Mouse (Mus musculus): ENCODE measurements at regions not wholly inside any gene's neighbourhood (a gene's known extent, or its start where the extent isn't known, plus 50 kb on each side); places are given as distances from the start of the nearest gene placed in this dataset.

- H3K4me3 ChIP-seq (ENCODE audit: control insufficient read depth in 1 of 2, insufficient read depth in 1 of 2, low read depth in 2 of 2, low read length in 2 of 2), result peak overlapping the region; percentile 73 to 95
- peaks cover 0 to 5% of the 10 kb centered on the region in 2 experiments; a peak in 2 of 4 replicates for H3K36me3 ChIP-seq (ENCODE audit: control insufficient read depth in 1 of 2, insufficient read depth in 2 of 2, low read length in 2 of 2)
- H3K79me2 ChIP-seq (ENCODE audit: control insufficient read depth, insufficient read depth, low read length, poor library complexity), result peaks cover 2% of the 10 kb centered on the region; the same call in 1 of the 2 replicates
- H3K27me3 ChIP-seq (ENCODE audit: control insufficient read depth in 1 of 2, insufficient read depth in 2 of 2, low read length in 2 of 2), result no peaks in the 10 kb centered on the region
- no peaks in the 10 kb centered on the region for H3K9me3 ChIP-seq (replicated peaks; ENCODE audit: insufficient read depth, low read length)
- H3K27ac ChIP-seq (ENCODE audit: control insufficient read depth, low read depth, low read length), result peak overlapping the region; percentile 96
- peaks cover 3 to 9% of the 10 kb centered on the region in 2 experiments; a peak in 3 of 4 replicates for H3K4me1 ChIP-seq (ENCODE audit: control insufficient read depth in 1 of 2, insufficient read depth in 2 of 2, low read length in 2 of 2)
- DNase-seq (ENCODE audit: low read depth, low spot score), result peak; percentile 89
- peak overlapping the region; percentile 91 for H3K9ac ChIP-seq (ENCODE audit: control insufficient read depth, low read depth, low read length, poor library complexity, severe bottlenecking)
- 0 out of 2 replicates have a peak, but pooled peaks have one; percentile 70 for TF ChIP-seq UBTF (IDR thresholded peaks at IDR 0.05; ENCODE audit: borderline replicate concordance, insufficient read depth, low read depth, low read length)
- TF ChIP-seq KAT2A (conservative IDR thresholded peaks at IDR 0.05; ENCODE audit: low read depth, low read length), result no peak; the same call in 1 of the 2 replicates
- peak; percentile 59 for TF ChIP-seq NELFE (IDR thresholded peaks at IDR 0.05; ENCODE audit: low read depth, low read length)
- peak; percentile 69; the same call in 1 of the 2 replicates for TF ChIP-seq SIN3A (IDR thresholded peaks at IDR 0.05; ENCODE audit: low read length)
- no peak for TF ChIP-seq SMC3 (IDR thresholded peaks at IDR 0.05; ENCODE audit: low read depth, low read length)
- TF ChIP-seq NRF1 (IDR thresholded peaks at IDR 0.05; ENCODE audit: insufficient read depth, low read depth, low read length, poor library complexity, severe bottlenecking), result peak; percentile 65
- TF ChIP-seq TAL1 (IDR thresholded peaks at IDR 0.05; ENCODE audit: low read length), result no peak
- TF ChIP-seq GABPA (IDR thresholded peaks at IDR 0.05; ENCODE audit: low read depth, low read length), result 0 out of 2 replicates have a peak, but pooled peaks have one; percentile 39
- peak; percentile 53 for TF ChIP-seq MAX (IDR thresholded peaks at IDR 0.05; ENCODE audit: low read length)
- TF ChIP-seq EP300 (IDR thresholded peaks at IDR 0.05; ENCODE audit: low read depth in 1 of 2, low read length in 2 of 2), result peak in 1 of 2 experiments; percentile 10; a peak in 1 of 4 replicates
- TF ChIP-seq JUND (IDR thresholded peaks at IDR 0.05; ENCODE audit: low read depth, low read length), result no peak
- TF ChIP-seq POLR2AphosphoS2 (IDR thresholded peaks at IDR 0.05; ENCODE audit: low read length), result peak; percentile 80; the same call in 1 of the 2 replicates
- no peak for TF ChIP-seq MYB (IDR thresholded peaks at IDR 0.05; ENCODE audit: low read depth, low read length)
- peak; percentile 67 for TF ChIP-seq HCFC1 (IDR thresholded peaks at IDR 0.05; ENCODE audit: low read depth, low read length)
- TF ChIP-seq TBP (IDR thresholded peaks at IDR 0.05; ENCODE audit: low read depth, low read length), result peak; percentile 62
- no peak for TF ChIP-seq E2F4 (IDR thresholded peaks at IDR 0.05; ENCODE audit: borderline replicate concordance, low read depth, low read length)
- no peak for TF ChIP-seq MAFK (IDR thresholded peaks at IDR 0.05; ENCODE audit: borderline replicate concordance, low read depth, low read length)
- TF ChIP-seq TCF12 (IDR thresholded peaks at IDR 0.05; ENCODE audit: low read depth, low read length), result peak; percentile 36
- TF ChIP-seq ZNF384 (IDR thresholded peaks at IDR 0.05; ENCODE audit: low read depth, low read length), result peak; percentile 95
- TF ChIP-seq USF2 (IDR thresholded peaks at IDR 0.05; ENCODE audit: borderline replicate concordance in 1 of 2, insufficient read depth in 1 of 2, low read depth in 1 of 2, low read length in 2 of 2), result no peak
- peak; percentile 45 for TF ChIP-seq MAZ (IDR thresholded peaks at IDR 0.05; ENCODE audit: low read depth, low read length)
- TF ChIP-seq ZC3H11A (IDR thresholded peaks at IDR 0.05; ENCODE audit: low read depth, low read length), result no peak
- no peak for TF ChIP-seq CHD1 (IDR thresholded peaks at IDR 0.05; ENCODE audit: low read depth, low read length)
- TF ChIP-seq POLR2AphosphoS5 (IDR thresholded peaks at IDR 0.05; ENCODE audit: borderline replicate concordance, low read depth, low read length), result no peak
- TF ChIP-seq ETS1 (IDR thresholded peaks at IDR 0.05; ENCODE audit: low read depth, low read length), result peak; percentile 59
- TF ChIP-seq ZKSCAN1 (IDR thresholded peaks at IDR 0.05; ENCODE audit: low read depth, low read length), result no peak
- TF ChIP-seq GATA1 (IDR thresholded peaks at IDR 0.05; ENCODE audit: low read depth, low read length), result no peak; the same call in 1 of the 2 replicates
- peak; percentile 72 for TF ChIP-seq MXI1 (IDR thresholded peaks at IDR 0.05; ENCODE audit: low read depth, low read length)
- TF ChIP-seq BHLHE40 (IDR thresholded peaks at IDR 0.05; ENCODE audit: borderline replicate concordance, low read depth, low read length), result peak; percentile 35; the same call in 1 of the 2 replicates
- peak; percentile 45; the same call in 1 of the 2 replicates for TF ChIP-seq ELF1 (IDR thresholded peaks at IDR 0.05; ENCODE audit: low read depth, low read length)
- no peak for TF ChIP-seq USF1 (IDR thresholded peaks at IDR 0.05; ENCODE audit: low read depth, low read length)
- peak; percentile 48 to 69; a peak in 3 of 4 replicates for TF ChIP-seq POLR2A (IDR thresholded peaks at IDR 0.05; ENCODE audit: control insufficient read depth in 1 of 2, insufficient read depth in 1 of 2, low read depth in 1 of 2, low read length in 2 of 2, poor library complexity in 1 of 2)
- TF ChIP-seq RCOR1 (IDR thresholded peaks at IDR 0.05; ENCODE audit: low read depth, low read length), result no peak
- no peak for TF ChIP-seq CTCF (IDR thresholded peaks at IDR 0.05 in 2 of 3, conservative IDR thresholded peaks at IDR 0.05 in 1 of 3; ENCODE audit: control insufficient read depth in 1 of 3, insufficient read depth in 1 of 3, low read depth in 2 of 3, low read length in 3 of 3, poor library complexity in 1 of 3, severe bottlenecking in 1 of 3)
- TF ChIP-seq CHD2 (IDR thresholded peaks at IDR 0.05; ENCODE audit: low read length), result no peak; the same call in 1 of the 2 replicates
- no peak for TF ChIP-seq RAD21 (IDR thresholded peaks at IDR 0.05; ENCODE audit: low read depth, low read length)
- peak; percentile 67 for TF ChIP-seq MYC (IDR thresholded peaks at IDR 0.05; ENCODE audit: low read depth, low read length)
These were observed 73.0 kb upstream of the Zfp217 start for GRCm38 (mm10) chr2:170220871-170221369.

Measured in MEL (cell line).